Mouse (Mus musculus) kidney, adult 2 months (tissue): ENCODE measurements at regions not wholly inside any gene's neighbourhood (a gene's known extent, or its start where the extent isn't known, plus 50 kb on each side); places are given as distances from the start of the nearest gene placed in this dataset.

Source experiments
- CTCF ChIP-seq: fragments of 200-500 bp; conservative IDR thresholded peaks from 2 replicates; pipeline ENCODE4 v1.5.1; 2011; ENCODE audit warnings: low read depth, mild to moderate bottlenecking, control low read depth, low read length, moderate library complexity, mixed read lengths; ENCODE audit not compliant: insufficient read depth, insufficient read length
- POLR2A ChIP-seq: fragments of 200-500 bp; IDR thresholded peaks from one replicate; pipeline ENCODE4 v1.6.1; 2011; ENCODE audit warnings: low read depth, low read length, control low read depth

- TF ChIP-seq CTCF (no peak), POLR2A (no peak)
These were observed 71.5 kb upstream of the Nrsn1 start for GRCm38 (mm10) chr13:25341826-25342225.
